Mouse (Mus musculus) kidney, adult 2 months (tissue): ENCODE results near the gene Ncapd2. TPM values are rescaled to one million over a fixed set of nuclear protein-coding genes. Genes with fewer than 3 reads are reported as not detected.

Experiments used
- DNase-seq: peaks from one replicate; pipeline ENCODE4 v3.0.0; 2021
- H3K27ac ChIP-seq: fragments of 200-500 bp; 2 replicates; pipeline ENCODE4 v1.5.1; 2012; ENCODE audit warnings: low read depth, low read length, control low read depth, inconsistent platforms; ENCODE audit not compliant: insufficient read depth
- H3K27me3 ChIP-seq: fragments of 200-500 bp; replicated peaks from 2 replicates; pipeline ENCODE4 v1.6.1; 2012; ENCODE audit warnings: mild to moderate bottlenecking, moderate library complexity, low read length, inconsistent platforms; ENCODE audit not compliant: control insufficient read depth, insufficient read depth
- H3K36me3 ChIP-seq: fragments of 200-500 bp; 2 replicates; pipeline ENCODE4 v1.6.1; 2012; ENCODE audit warnings: mild to moderate bottlenecking, moderate library complexity, low read length, inconsistent platforms; ENCODE audit not compliant: control insufficient read depth, insufficient read depth
- H3K4me1 ChIP-seq: fragments of 200-500 bp; 2 replicates; pipeline ENCODE4 v1.6.1; 2011; ENCODE audit warnings: low read length; ENCODE audit not compliant: control insufficient read depth, insufficient read depth
- H3K4me3 ChIP-seq: fragments of 200-500 bp; 2 replicates; pipeline ENCODE4 v1.5.1; 2011; ENCODE audit warnings: mild to moderate bottlenecking, low read depth, low read length, control low read depth; ENCODE audit not compliant: insufficient read depth
- CTCF ChIP-seq: fragments of 200-500 bp; conservative IDR thresholded peaks from 2 replicates; pipeline ENCODE4 v1.5.1; 2011; ENCODE audit warnings: low read depth, mild to moderate bottlenecking, control low read depth, low read length, moderate library complexity, mixed read lengths; ENCODE audit not compliant: insufficient read depth, insufficient read length
- POLR2A ChIP-seq: fragments of 200-500 bp; IDR thresholded peaks from one replicate; pipeline ENCODE4 v1.6.1; 2011; ENCODE audit warnings: low read depth, low read length, control low read depth
- WGBS: fragments of 180-500 bp; shearing (Covaris S2); methylation state at CpG from one replicate; pipeline ENCODE4 v1.1.7; 2018; 5-methylcytosine and 5-hydroxymethylcytosine counted together
- polyA plus RNA-seq: library from polyadenylated mRNA; depleted of rRNA; stranded (reverse); fragments of >200 nt; gene quantifications from 2 replicates; pipeline ENCODE4 v1.2.3, GENCODE M21; 2012

Ncapd2 gene
- polyA plus RNA-seq, 1 experiment, result 15.6 TPM

GRCm38 (mm10) chr6:125225518-125226115, 34.1 kb upstream of the Ncapd2 start:
- no peak overlapping the region for H3K27ac ChIP-seq
- peak; percentile 39 for DNase-seq
- H3K4me1 ChIP-seq, result peaks cover 2% of the 10 kb centered on the region; the same call in 1 of the 2 replicates
- no peaks in the 10 kb centered on the region for H3K36me3 ChIP-seq
- H3K27me3 ChIP-seq, result no peaks in the 10 kb centered on the region
- H3K4me3 ChIP-seq, result no peak overlapping the region
- TF ChIP-seq POLR2A (no peak), CTCF (peak; percentile 67)
- 87% methylated on average over 5 of the region's 5 CpGs for WGBS

GRCm38 (mm10) chr6:125222577-125222976, 31.1 kb upstream of the Ncapd2 start:
- WGBS, result 82% methylated on average over 3 of the region's 3 CpGs
- DNase-seq, result no peak
- no peak for TF ChIP-seq CTCF
- TF ChIP-seq POLR2A, result no peak
- no peaks in the 10 kb centered on the region for H3K27me3 ChIP-seq
- H3K4me1 ChIP-seq, result no peaks in the 10 kb centered on the region
- H3K36me3 ChIP-seq, result no peaks in the 10 kb centered on the region; the same call in 1 of the 2 replicates
- H3K4me3 ChIP-seq, result no peak overlapping the region
- H3K27ac ChIP-seq, result no peak overlapping the region

- DNase-seq, result peak; percentile 39
- H3K4me1 ChIP-seq, result no peaks in the 10 kb centered on the region
- H3K36me3 ChIP-seq, result no peaks in the 10 kb centered on the region; the same call in 1 of the 2 replicates
- H3K27me3 ChIP-seq, result no peaks in the 10 kb centered on the region
- TF ChIP-seq POLR2A (no peak), CTCF (no peak)
- 59% methylated on average over 2 of the region's 2 CpGs for WGBS
- no peak overlapping the region for H3K4me3 ChIP-seq
- no peak overlapping the region for H3K27ac ChIP-seq
Measured at GRCm38 (mm10) chr6:125222146-125222545, 30.6 kb upstream of the Ncapd2 start.

GRCm38 (mm10) chr6:125221115-125221745, 29.7 kb upstream of the Ncapd2 start:
- Histone ChIP-seq H3K4me1 (peaks cover 3% of the 10 kb centered on the region; the same call in 1 of the 2 replicates), H3K4me3 (no peak overlapping the region), H3K27me3 (no peaks in the 10 kb centered on the region), H3K36me3 (no peaks in the 10 kb centered on the region; the same call in 1 of the 2 replicates), H3K27ac (no peak overlapping the region)
- 92% methylated on average over 20 of the region's 20 CpGs for WGBS
- no peak for TF ChIP-seq POLR2A
- TF ChIP-seq CTCF, result no peak
- no peak for DNase-seq

GRCm38 (mm10) chr6:125218963-125219362, 27.5 kb upstream of the Ncapd2 start:
- no peak for TF ChIP-seq POLR2A
- peak; percentile 40 for TF ChIP-seq CTCF
- 79% methylated on average over 4 of the region's 4 CpGs for WGBS
- peaks cover 3% of the 10 kb centered on the region; the same call in 1 of the 2 replicates for H3K4me1 ChIP-seq

GRCm38 (mm10) chr6:125217899-125218298, 26.4 kb upstream of the Ncapd2 start:
- Histone ChIP-seq H3K27me3 (no peaks in the 10 kb centered on the region), H3K36me3 (no peaks in the 10 kb centered on the region; the same call in 1 of the 2 replicates), H3K4me3 (no peak overlapping the region), H3K4me1 (peaks cover 3% of the 10 kb centered on the region; the same call in 1 of the 2 replicates), H3K27ac (no peak overlapping the region)
- no peak for TF ChIP-seq POLR2A
- 92% methylated on average over 11 of the region's 11 CpGs for WGBS
- DNase-seq, result no peak

More at GRCm38 (mm10) chr6:125218963-125219362, 27.5 kb upstream of the Ncapd2 start:
- DNase-seq, result peak; percentile 76
- Histone ChIP-seq H3K4me3 (no peak overlapping the region), H3K27ac (no peak overlapping the region), H3K36me3 (no peaks in the 10 kb centered on the region; the same call in 1 of the 2 replicates), H3K27me3 (no peaks in the 10 kb centered on the region)

GRCm38 (mm10) chr6:125216898-125217297, 25.4 kb upstream of the Ncapd2 start:
- Histone ChIP-seq H3K36me3 (no peaks in the 10 kb centered on the region; the same call in 1 of the 2 replicates), H3K27me3 (no peaks in the 10 kb centered on the region), H3K4me1 (peaks cover 3% of the 10 kb centered on the region; the same call in 1 of the 2 replicates), H3K4me3 (no peak overlapping the region), H3K27ac (no peak overlapping the region)
- no peak for TF ChIP-seq POLR2A
- no peak for TF ChIP-seq CTCF
- peak; percentile 23 for DNase-seq
- WGBS, result 64% methylated on average over 2 of the region's 2 CpGs
